Mouse (Mus musculus) stomach, postnatal 0 days (tissue): ENCODE results near the gene Trabd2b.

Experiments used
- CTCF ChIP-seq: IDR thresholded peaks from 2 replicates; pipeline ENCODE4 v1.5.1; 2016; ENCODE audit warnings: antibody characterized with exemption, low read depth, mild to moderate bottlenecking, moderate library complexity
- EP300 ChIP-seq: optimal IDR thresholded peaks from 2 replicates; pipeline ENCODE3; 2016; ENCODE audit warnings: antibody characterized with exemption

DNA sequence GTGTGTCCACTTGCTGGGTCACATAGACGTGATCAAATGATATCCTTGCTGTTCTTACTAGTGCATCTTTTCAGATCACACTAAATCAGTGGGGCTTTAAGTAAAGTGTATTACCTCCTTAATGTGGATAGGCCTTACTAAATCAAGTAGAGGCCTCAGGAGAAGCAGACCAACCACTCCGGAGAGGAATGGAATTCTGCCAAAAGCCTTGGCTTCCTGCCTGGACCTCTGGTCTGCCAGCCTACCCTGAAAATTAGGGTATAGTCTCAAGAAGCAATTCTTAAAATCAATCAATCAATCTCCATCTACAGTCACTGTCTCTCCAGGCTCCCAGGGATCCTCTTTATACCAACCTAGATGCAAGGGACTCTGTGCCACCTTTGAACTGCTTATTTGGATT lies 59.1 kb downstream of the Trabd2b start:
- no peak for TF ChIP-seq EP300
- no peak for TF ChIP-seq CTCF
